Mouse (Mus musculus): Measurements from ENCODE around the gene Pou2f1. TPM values are rescaled to one million over a fixed set of nuclear protein-coding genes. Genes with fewer than 3 reads are reported as not detected.
A peak's percentile ranks its signal among the peaks of the same experiment; 100 is the strongest.

Gene Pou2f1
- total and polyA plus RNA-seq, 3 experiments, result 7.6 to 11.4 (median 8.2) TPM

GRCm38 (mm10) chr1:165829890-165830289, 172.6 kb downstream of the Pou2f1 start:
- WGBS, result 84% methylated on average over 5 of the region's 5 CpGs
- intact Hi-C loops (cut with DNase I), result no loop called here
- H3K27me3 ChIP-seq (ENCODE audit: control insufficient read depth, insufficient read depth, low read length), result no peaks in the 10 kb centered on the region

GRCm38 (mm10) chr1:165828615-165829014, 173.9 kb downstream of the Pou2f1 start:
- Histone ChIP-seq H3K9ac (ENCODE audit: low read depth, low read length) (no peak overlapping the region), H3K27ac (no peak overlapping the region), H3K4me1 (ENCODE audit: control insufficient read depth, insufficient read depth, low read length) (no peaks in the 10 kb centered on the region), H3K36me3 (ENCODE audit: control insufficient read depth, insufficient read depth, low read length) (no peaks in the 10 kb centered on the region), H3K79me2 (replicated peaks; ENCODE audit: control insufficient read depth, insufficient read depth, low read length) (no peaks in the 10 kb centered on the region), H3K4me3 (no peak overlapping the region), H3K27me3 (ENCODE audit: control insufficient read depth, insufficient read depth, low read length) (no peaks in the 10 kb centered on the region)
- intact Hi-C loops (cut with DNase I), result no loop called here
- DNase-seq, result no peak
- WGBS, result 90% methylated on average over 6 of the region's 6 CpGs
- no peak for TF ChIP-seq EP300 (IDR thresholded peaks at IDR 0.05; ENCODE audit: insufficient read depth, low read depth, low read length)
- TF ChIP-seq POLR2A (IDR thresholded peaks at IDR 0.05; ENCODE audit: insufficient read depth, low read depth, low read length), result no peak
- TF ChIP-seq CTCF (IDR thresholded peaks at IDR 0.05), result no peak

More at GRCm38 (mm10) chr1:165829890-165830289, 172.6 kb downstream of the Pou2f1 start:
- TF ChIP-seq CTCF (IDR thresholded peaks at IDR 0.05) (no peak), EP300 (IDR thresholded peaks at IDR 0.05; ENCODE audit: insufficient read depth, low read depth, low read length) (no peak), POLR2A (IDR thresholded peaks at IDR 0.05; ENCODE audit: insufficient read depth, low read depth, low read length) (no peak)
- Histone ChIP-seq H3K27ac (no peak overlapping the region), H3K4me3 (no peak overlapping the region), H3K4me1 (ENCODE audit: control insufficient read depth, insufficient read depth, low read length) (no peaks in the 10 kb centered on the region), H3K36me3 (ENCODE audit: control insufficient read depth, insufficient read depth, low read length) (no peaks in the 10 kb centered on the region), H3K9ac (ENCODE audit: low read depth, low read length) (no peak overlapping the region), H3K79me2 (replicated peaks; ENCODE audit: control insufficient read depth, insufficient read depth, low read length) (no peaks in the 10 kb centered on the region)
- no peak for DNase-seq

- Histone ChIP-seq H3K27ac (no peak overlapping the region), H3K4me3 (no peak overlapping the region), H3K79me2 (replicated peaks; ENCODE audit: control insufficient read depth, insufficient read depth, low read length) (no peaks in the 10 kb centered on the region), H3K9ac (ENCODE audit: low read depth, low read length) (no peak overlapping the region), H3K36me3 (ENCODE audit: control insufficient read depth, insufficient read depth, low read length) (no peaks in the 10 kb centered on the region), H3K4me1 (ENCODE audit: control insufficient read depth, insufficient read depth, low read length) (no peaks in the 10 kb centered on the region), H3K27me3 (ENCODE audit: control insufficient read depth, insufficient read depth, low read length) (no peaks in the 10 kb centered on the region)
- DNase-seq, result no peak
- TF ChIP-seq POLR2A (IDR thresholded peaks at IDR 0.05; ENCODE audit: insufficient read depth, low read depth, low read length) (no peak), EP300 (IDR thresholded peaks at IDR 0.05; ENCODE audit: insufficient read depth, low read depth, low read length) (no peak), CTCF (IDR thresholded peaks at IDR 0.05) (no peak)
- intact Hi-C loops (cut with DNase I), result no loop called here
- 95% methylated on average over 5 of the region's 5 CpGs for WGBS
These were observed 174.3 kb downstream of the Pou2f1 start for GRCm38 (mm10) chr1:165828173-165828572.

GRCm38 (mm10) chr1:165822031-165822430, 180.4 kb downstream of the Pou2f1 start:
- no peak overlapping the region for H3K9ac ChIP-seq (ENCODE audit: low read depth, low read length)
- intact Hi-C loops (cut with DNase I), result no loop called here
- peaks cover 12% of the 10 kb centered on the region for H3K4me1 ChIP-seq (ENCODE audit: control insufficient read depth, insufficient read depth, low read length)
- WGBS, result 85% methylated on average over 2 of the region's 2 CpGs
- no peak overlapping the region for H3K27ac ChIP-seq
- no peak for DNase-seq
- TF ChIP-seq EP300 (IDR thresholded peaks at IDR 0.05; ENCODE audit: insufficient read depth, low read depth, low read length) (no peak), POLR2A (IDR thresholded peaks at IDR 0.05; ENCODE audit: insufficient read depth, low read depth, low read length) (no peak), CTCF (IDR thresholded peaks at IDR 0.05) (no peak)
- H3K27me3 ChIP-seq (ENCODE audit: control insufficient read depth, insufficient read depth, low read length), result no peaks in the 10 kb centered on the region
- no peak overlapping the region for H3K4me3 ChIP-seq
- no peaks in the 10 kb centered on the region for H3K79me2 ChIP-seq (replicated peaks; ENCODE audit: control insufficient read depth, insufficient read depth, low read length)
- H3K36me3 ChIP-seq (ENCODE audit: control insufficient read depth, insufficient read depth, low read length), result no peaks in the 10 kb centered on the region

- H3K9ac ChIP-seq (ENCODE audit: low read depth, low read length), result no peak overlapping the region
- peak overlapping the region; percentile 70 for H3K27ac ChIP-seq
- H3K79me2 ChIP-seq (replicated peaks; ENCODE audit: control insufficient read depth, insufficient read depth, low read length), result no peaks in the 10 kb centered on the region
- intact Hi-C loops (cut with DNase I), result loop anchor here (5.0 kb wide), 1 partner anchor 33 kb away; no protein-coding TSS in a partner anchor
- H3K4me1 ChIP-seq (ENCODE audit: control insufficient read depth, insufficient read depth, low read length), result peaks cover 16% of the 10 kb centered on the region
- 42% methylated on average over 4 of the region's 4 CpGs for WGBS
- H3K27me3 ChIP-seq (ENCODE audit: control insufficient read depth, insufficient read depth, low read length), result no peaks in the 10 kb centered on the region
- H3K4me3 ChIP-seq, result no peak overlapping the region
- peak; percentile 75; the same call in 1 of the 2 replicates for TF ChIP-seq EP300 (IDR thresholded peaks at IDR 0.05; ENCODE audit: insufficient read depth, low read depth, low read length)
- 0 out of 2 replicates have a peak, but pooled peaks have one; percentile 31 for TF ChIP-seq POLR2A (IDR thresholded peaks at IDR 0.05; ENCODE audit: insufficient read depth, low read depth, low read length)
- TF ChIP-seq CTCF (IDR thresholded peaks at IDR 0.05), result no peak
- DNase-seq, result peak in 1 of 2 experiments; percentile 19
- no peaks in the 10 kb centered on the region for H3K36me3 ChIP-seq (ENCODE audit: control insufficient read depth, insufficient read depth, low read length)
These were observed 183.3 kb downstream of the Pou2f1 start for GRCm38 (mm10) chr1:165819147-165819546.

GRCm38 (mm10) chr1:165818145-165818860, 184.2 kb downstream of the Pou2f1 start:
- H3K4me3 ChIP-seq, result no peak overlapping the region
- no peaks in the 10 kb centered on the region for H3K79me2 ChIP-seq (replicated peaks; ENCODE audit: control insufficient read depth, insufficient read depth, low read length)
- 45% methylated on average over 8 of the region's 8 CpGs for WGBS
- H3K27me3 ChIP-seq (ENCODE audit: control insufficient read depth, insufficient read depth, low read length), result no peaks in the 10 kb centered on the region
- TF ChIP-seq EP300 (IDR thresholded peaks at IDR 0.05; ENCODE audit: insufficient read depth, low read depth, low read length) (no peak), POLR2A (IDR thresholded peaks at IDR 0.05; ENCODE audit: insufficient read depth, low read depth, low read length) (no peak)
- peaks cover 16% of the 10 kb centered on the region for H3K4me1 ChIP-seq (ENCODE audit: control insufficient read depth, insufficient read depth, low read length)
- H3K36me3 ChIP-seq (ENCODE audit: control insufficient read depth, insufficient read depth, low read length), result no peaks in the 10 kb centered on the region
- intact Hi-C loops (cut with DNase I), result loop anchor here (5.0 kb wide), 1 partner anchor 34 kb away; no protein-coding TSS in a partner anchor
- H3K27ac ChIP-seq, result peak overlapping the region; percentile 57
- DNase-seq, result no peak
- H3K9ac ChIP-seq (ENCODE audit: low read depth, low read length), result peak overlapping the region; percentile 31
